Mouse (Mus musculus) thymus, postnatal 0 days (tissue): Measurements from ENCODE around the gene Simc1. TPM values are rescaled to one million over a fixed set of nuclear protein-coding genes. Genes with fewer than 3 reads are reported as not detected.
A peak's percentile ranks its signal among the peaks of the same experiment; 100 is the strongest.

Experiments used
- DNase-seq: peaks from one replicate; pipeline ENCODE4 v3.0.0-alpha.2; 2015; ENCODE audit warnings: low spot score
- polyA plus RNA-seq: library from polyadenylated mRNA; unstranded; fragments of >200 nt; fragmentation: Nextera tagmentation; extraction: Ambion mirVana; gene quantifications from 2 replicates; pipeline ENCODE4 v1.2.1, GENCODE M21; 2015

The Simc1 gene
- polyA plus RNA-seq, 1 experiment from 2014 or later = 4.3 TPM

DNA sequence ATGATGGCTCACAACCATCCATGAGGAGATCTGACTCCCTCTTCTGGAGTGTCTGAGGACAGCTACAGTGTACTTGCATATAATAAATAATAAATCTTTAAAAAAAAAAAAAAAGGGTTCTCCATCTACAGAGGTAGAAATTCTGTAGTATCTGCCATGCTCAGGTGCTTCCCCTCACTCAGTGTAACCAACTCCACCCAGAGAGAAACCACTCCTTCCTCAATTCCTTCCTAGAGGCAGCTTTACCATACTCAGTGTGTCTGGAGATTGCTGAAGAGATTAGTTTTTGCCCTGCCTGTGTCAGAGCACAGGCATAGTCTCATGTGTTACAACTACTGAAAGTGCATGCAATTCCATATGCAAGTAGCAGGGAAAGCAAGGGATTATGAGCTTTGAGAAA is 28.6 kb downstream of the Simc1 start:
- DNase-seq = no peak

DNA sequence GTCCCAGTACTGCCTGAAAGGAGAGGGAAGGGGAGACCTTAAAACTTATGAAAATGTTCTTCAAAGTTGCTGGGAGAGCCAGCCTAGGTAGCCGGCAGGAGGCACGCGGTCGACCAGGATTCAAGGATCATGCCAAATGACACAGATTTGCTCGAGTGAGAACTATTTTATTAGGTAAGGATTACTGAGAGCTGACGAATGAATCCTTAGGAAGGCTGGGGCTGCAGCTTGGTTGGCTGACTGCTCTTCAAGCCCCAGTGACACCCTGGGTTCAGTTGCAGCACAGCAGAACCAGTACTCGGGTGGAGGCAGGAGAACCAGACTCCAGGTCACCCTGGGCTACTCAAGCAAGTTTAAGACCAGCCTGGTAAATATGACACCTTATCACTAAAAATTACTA is 44.5 kb downstream of the Simc1 start:
- no peak for DNase-seq

DNA sequence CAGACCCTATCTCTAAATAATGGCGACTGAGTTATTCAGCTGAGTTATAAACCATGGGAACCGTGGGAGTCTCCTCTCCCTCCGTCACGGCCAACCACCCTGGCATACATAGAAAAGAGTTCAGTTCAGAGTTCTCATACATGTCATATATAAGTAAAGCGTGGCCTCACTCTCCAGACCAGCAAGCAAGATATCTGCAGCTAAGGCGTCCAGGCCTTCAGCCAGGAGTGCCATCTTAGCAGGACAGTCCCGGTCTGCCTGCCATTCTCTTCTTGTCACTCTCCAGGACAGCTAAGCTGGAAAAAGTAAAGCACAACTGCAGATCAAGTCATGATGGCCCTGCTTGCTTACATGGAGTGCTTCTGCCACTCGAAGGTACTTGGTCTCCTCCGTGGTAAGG is 52.6 kb downstream of the Simc1 start:
- DNase-seq = no peak

DNA sequence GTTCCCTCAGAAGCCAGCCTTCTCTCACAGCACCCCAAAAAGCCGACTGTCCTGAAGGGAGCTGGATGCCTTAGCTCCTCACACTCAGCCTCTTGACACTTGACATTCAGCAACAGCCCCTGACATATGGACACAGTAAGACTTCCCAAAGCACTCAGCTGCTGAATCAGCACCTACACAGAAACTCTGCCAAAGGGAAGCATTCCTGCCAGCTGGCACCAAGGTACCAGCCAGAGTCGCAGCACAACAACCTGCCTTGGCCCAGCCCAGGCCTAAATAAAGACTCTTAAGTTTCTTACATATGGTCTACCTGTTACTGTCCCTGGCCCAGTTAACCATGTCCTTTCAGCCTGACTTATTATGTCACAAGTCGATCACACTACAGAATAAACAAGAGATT is 53.2 kb downstream of the Simc1 start:
- no peak for DNase-seq

GRCm38 (mm10) chr13:54557652-54558051 is 54.1 kb downstream of the Simc1 start:
- no peak for DNase-seq

DNA sequence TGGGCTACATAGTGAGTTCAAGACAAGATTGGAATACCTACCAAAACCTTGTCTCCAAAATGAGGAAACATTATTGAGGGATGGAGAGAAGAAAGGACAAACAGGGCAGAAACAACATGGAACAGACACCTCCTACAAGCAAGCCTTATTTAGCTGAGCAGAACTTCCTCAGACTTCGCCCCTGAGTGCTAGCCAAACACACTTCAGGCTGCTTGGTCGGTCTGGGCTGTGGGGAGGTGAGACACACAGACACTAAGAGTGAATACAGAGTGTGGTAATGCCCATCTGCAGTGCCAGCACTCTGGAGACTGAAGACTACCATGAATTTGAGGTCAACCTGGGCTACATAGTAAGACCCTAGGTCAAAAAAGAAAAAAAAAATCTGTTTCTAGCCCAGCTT is 56.1 kb downstream of the Simc1 start:
- no peak for DNase-seq

- no peak for DNase-seq
Observed at GRCm38 (mm10) chr13:54560608-54561007, 57.0 kb downstream of the Simc1 start.

- DNase-seq = no peak
Observed at GRCm38 (mm10) chr13:54562562-54562961, 59.0 kb downstream of the Simc1 start.

DNA sequence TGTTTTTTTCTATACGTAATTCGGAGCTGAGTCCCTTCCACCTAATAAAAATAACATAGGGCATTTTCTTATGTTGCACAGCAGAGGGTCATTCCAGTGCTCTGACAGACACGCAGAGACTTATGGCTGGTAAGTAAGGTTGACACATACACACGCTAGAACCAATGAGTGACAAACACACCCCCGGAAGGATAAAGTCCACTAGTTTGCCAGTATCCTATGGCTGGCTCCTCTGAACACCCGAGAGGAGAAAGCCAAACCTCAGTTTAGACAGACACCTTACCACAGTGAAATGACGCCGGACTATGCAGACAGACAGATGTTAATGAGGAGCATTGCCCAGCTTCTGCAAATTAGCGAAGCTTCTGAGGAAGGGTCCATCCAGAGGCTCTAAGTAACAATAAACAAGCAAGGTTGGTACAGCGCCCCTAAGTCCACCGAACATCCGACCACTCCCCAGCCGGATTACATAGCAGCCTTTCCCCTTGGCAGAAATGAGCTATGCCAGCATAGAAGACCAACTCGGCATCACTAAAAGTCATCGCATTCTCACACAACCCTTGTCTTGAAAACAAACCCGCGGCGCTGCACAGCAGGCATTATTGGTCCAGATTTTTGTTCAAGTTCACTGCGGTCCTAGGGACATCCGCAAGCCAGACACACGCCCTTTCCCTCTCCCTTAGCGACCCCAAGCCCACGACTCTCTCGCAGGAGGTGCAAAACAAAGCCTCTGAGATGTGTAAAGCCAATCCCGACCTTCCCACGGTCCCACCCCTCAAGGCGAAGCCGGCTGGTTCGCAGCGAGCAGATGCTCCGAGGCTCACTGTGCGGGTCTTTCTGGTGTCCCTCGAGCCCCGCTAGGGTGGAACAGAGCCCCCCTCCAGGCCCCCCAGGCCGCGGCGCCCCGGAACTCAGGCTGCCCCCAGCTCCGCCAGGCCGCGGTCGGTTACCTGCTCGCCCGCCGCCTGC is 60.9 kb downstream of the Simc1 start:
- DNase-seq = no peak

DNA sequence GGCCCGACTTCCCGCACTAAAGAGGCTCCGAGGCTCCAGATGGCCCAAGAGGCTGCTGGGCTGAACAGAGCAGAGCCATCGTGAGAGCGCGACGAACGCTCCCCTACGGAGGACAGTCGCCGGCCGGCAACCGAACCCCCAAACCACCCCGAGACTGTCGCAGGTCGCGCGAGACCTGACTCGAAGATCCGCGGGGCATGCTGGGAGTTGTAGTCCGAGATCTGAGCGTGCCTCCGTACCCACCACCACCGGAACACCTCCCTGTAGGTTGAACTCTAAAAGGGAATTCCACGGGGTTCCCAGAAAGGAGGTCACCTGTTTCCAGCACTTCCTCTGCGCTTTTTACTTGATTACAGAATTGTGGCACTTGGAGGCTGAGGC is 61.6 kb downstream of the Simc1 start, which contains the start of gene 4833439L19Rik:
TSS of gene 4833439L19Rik (minus strand) at position 235 of the 381 bp plus-strand sequence.
- peak; percentile 96 for DNase-seq

GRCm38 (mm10) chr13:54565594-54566345 is 62.2 kb downstream of the Simc1 start:
- no peak for DNase-seq

GRCm38 (mm10) chr13:54568380-54568779 is 64.8 kb downstream of the Simc1 start:
- DNase-seq = no peak

DNA sequence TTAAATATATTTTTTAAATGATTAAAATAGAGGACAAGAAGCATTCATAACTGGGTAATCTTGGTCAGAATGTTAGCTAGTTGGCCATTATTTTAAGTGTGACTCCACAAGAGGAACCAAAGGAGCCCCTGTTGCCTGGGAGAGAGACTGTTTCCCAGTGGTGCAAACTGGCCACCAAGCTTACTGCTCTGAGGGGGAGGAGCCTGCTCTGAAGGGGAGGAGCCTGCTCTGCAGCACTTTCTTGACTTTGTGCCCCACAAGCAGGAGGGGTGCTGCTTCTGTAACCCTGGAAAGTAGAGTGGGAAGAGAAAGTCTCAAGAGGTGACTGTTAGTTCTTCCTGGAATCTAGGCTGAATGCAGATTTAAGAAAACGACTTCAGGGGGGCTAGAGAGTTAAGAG is 65.7 kb downstream of the Simc1 start:
- no peak for DNase-seq

DNA sequence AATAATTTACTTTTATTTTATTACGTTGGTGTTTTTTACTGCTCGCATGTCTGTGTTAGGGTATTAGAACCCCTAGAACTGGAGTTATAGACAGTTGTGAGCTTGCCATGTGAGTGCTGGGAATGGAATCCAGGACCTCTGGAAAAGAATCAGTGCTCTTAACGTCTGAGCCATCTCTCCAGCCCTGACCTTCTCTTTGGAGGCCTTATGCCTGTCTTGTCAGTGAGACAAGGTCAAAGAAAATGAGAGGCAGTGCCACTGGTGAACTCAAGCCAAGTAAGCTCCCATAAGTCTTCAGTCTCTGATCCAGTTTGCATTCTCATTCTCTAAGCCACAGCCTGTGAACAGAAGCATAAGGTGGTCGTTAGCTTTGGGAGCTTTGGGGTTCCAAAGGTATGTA is 67.2 kb downstream of the Simc1 start:
- DNase-seq = no peak

GRCm38 (mm10) chr13:54571637-54572036 is 68.1 kb downstream of the Simc1 start:
- DNase-seq = no peak

DNA sequence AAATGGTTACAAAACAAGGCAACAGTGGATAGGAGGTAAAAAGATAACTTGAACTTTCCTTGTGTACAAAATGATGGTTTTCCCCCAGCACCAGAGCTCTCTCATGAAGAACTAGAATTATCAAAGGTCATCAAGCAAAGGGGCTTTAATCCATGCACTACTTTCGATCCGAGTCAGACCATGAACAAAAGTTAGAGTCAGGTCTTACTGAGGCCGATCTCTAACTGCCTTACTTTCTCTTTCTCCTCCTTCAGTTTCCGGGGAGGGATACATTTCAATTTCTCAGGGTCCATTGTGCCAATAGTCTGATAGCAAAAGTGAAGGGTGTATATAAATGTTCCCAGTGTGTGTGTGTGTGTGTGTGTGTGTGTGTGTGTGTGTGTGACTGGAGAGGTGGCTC is 69.0 kb downstream of the Simc1 start:
- DNase-seq = no peak

GRCm38 (mm10) chr13:54574854-54575481 is 71.4 kb downstream of the Simc1 start, which contains the start of gene Arl10:
Gene Arl10, plus strand, starts transcription at chr13:54575015.
- DNase-seq = peak; percentile 39

- peak; percentile 4 for DNase-seq
Observed at GRCm38 (mm10) chr13:54575489-54575888, 71.9 kb downstream of the Simc1 start.

- DNase-seq = no peak
Observed at GRCm38 (mm10) chr13:54577652-54578507, 74.3 kb downstream of the Simc1 start.

- DNase-seq = no peak
Observed at GRCm38 (mm10) chr13:54581385-54581784, 77.8 kb downstream of the Simc1 start.

DNA sequence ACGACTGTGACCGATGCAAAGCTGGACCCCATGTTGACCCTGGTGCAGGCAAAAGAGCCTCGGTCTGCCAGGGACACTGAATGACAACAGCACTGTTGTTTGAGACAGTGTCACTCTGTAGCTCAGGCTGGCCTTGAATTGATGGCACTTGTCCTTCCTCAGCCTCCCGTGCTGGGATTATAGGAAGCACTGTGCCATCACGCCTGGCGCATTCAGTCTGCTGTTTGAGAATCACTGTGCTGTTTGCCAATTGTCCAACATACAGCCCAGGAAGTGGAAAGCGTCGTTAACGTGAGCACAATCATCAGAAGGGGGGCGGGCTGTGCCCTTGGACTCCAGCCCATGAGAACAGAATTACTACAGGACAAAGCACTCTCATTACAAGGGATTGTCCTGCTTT is 78.5 kb downstream of the Simc1 start:
- DNase-seq = no peak
